Mouse (Mus musculus) forelimb bud, embryonic 11.5 days (tissue): ENCODE measurements around the gene Nol9.

Experiments
- DNase-seq: peaks from one replicate; pipeline ENCODE4 v3.0.0-alpha.2; 2012; ENCODE audit warnings: low read depth, low spot score

Gene Nol9

DNA sequence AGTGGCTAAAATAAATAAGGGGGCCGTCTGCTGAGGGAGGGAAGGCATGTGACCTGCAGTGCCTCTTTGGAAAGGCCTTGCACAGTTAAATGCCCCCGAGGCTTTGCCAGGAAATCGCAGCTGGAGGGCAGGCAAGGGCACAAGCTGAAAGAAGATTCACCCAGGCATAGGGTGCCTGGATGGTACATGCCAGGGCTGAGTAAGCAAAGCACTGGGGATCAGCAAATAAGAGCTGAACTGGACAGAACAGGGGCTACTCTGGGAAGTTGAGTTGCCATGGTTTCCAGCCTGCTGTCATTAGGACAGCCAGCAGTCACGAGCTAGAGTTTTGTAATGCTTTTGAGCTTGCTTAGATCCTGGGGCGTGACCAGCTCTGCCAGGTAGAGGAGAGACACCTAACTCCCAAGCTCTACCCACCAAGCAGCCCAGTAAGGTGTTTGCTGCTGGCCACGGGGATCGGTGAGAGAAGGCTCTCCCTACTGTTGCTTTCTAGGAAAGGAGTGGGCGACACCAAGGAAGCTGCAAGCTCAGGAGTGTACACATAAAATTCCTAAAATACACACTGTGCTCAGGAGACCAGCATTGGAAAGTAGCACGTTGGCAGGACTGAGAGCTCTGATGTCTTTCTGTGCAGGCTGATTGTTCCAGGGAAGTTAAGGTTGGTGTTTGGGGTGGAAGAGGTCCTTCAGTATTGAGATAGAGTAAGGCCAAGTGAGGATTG is 23.4 kb downstream of the Nol9 start:
- no peak for DNase-seq

DNA sequence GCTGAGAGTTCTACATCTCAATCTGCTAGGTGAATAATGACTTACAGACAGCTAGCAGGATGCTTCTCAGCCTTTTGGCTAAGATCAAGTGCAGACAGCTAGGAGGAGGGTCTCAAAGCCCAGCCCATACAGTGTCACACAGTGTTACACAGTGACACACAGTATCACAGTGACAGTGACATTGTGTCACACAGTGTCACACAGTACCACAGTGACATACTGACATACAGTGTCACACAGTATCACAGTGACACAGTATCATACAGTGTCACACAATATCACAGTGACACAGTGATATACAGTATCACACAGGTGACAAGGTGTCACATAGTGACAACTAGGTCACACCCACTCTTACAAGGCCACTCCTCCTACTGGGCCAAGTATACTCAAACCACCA is 28.2 kb downstream of the Nol9 start:
- no peak for DNase-seq

GRCm38 (mm10) chr4:152068166-152068724 is 29.1 kb downstream of the Nol9 start:
- DNase-seq, result no peak

- DNase-seq, result no peak
Observed at GRCm38 (mm10) chr4:152069245-152069644, 30.1 kb downstream of the Nol9 start.

GRCm38 (mm10) chr4:152070494-152071396 is 31.6 kb downstream of the Nol9 start:
- no peak for DNase-seq

- no peak for DNase-seq
Observed at GRCm38 (mm10) chr4:152072121-152072601, 33.0 kb downstream of the Nol9 start, which contains the start of gene Plekhg5. TSS of gene Plekhg5 (plus strand) at chr4:152072498.

- DNase-seq, result no peak
Observed at GRCm38 (mm10) chr4:152072655-152073054, 33.5 kb downstream of the Nol9 start.

DNA sequence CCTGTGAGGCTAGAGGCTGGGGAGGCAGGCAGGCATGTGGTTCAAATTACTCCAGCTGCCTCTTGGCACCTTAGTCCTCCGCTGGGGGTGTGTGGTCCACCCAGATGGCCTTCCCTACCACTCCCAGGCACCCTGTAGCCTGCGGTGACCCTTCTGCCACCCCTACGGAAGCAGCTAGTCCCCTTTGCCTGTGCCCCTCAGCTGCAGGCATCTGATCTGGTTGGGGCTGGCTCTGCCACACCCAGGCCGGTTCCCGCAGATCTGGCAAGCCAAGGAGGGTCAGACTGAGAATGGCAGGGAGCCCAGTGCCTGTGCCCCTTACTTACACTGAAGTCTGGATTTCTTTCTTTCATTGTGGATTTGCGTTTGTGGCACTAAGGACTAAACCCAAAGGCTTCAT is 34.6 kb downstream of the Nol9 start:
- DNase-seq, result no peak

DNA sequence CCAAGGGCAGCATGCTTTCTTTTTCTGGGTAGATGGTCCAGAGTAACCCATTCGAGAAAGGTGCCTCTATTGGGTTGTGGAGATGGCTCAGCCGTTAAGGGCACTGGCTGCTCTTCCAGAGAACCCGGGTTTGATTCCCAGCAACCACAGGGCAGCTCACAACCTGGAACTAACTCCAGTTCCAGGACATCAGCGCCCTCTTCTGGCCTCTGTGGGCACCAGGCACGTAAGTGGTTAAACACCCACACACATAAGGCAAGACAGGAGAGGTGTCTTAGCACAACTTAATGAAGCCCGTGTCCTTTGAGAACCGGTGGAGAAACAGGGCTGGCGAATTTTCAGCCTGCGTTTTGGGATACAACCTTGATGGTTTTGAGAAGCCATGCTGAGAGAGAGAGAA is 35.4 kb downstream of the Nol9 start:
- no peak for DNase-seq

DNA sequence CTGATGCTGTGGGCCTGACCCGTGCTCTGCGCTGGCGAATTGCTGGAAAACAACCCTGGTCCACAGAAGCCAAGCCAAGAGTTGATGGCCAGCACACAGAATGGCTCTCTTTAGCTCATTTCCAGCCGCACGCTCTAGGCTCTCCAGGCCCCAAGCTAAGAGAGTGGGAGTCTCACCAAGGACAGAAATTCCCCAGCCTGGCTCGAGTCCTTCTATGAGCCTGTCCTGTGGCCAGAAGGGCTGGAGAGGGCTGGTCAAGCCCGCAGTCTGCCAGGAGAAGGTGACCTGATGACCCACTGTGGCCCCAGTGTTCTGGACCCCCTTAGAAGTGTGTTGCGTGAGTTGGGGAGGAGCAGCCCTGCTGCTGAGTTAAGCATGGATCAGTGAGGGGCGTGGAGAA is 38.1 kb downstream of the Nol9 start:
- no peak for DNase-seq

GRCm38 (mm10) chr4:152078105-152078530 is 39.0 kb downstream of the Nol9 start:
- DNase-seq, result no peak

GRCm38 (mm10) chr4:152079261-152079660 is 40.1 kb downstream of the Nol9 start:
- no peak for DNase-seq

- DNase-seq, result no peak
Observed at GRCm38 (mm10) chr4:152079931-152080330, 40.8 kb downstream of the Nol9 start.

DNA sequence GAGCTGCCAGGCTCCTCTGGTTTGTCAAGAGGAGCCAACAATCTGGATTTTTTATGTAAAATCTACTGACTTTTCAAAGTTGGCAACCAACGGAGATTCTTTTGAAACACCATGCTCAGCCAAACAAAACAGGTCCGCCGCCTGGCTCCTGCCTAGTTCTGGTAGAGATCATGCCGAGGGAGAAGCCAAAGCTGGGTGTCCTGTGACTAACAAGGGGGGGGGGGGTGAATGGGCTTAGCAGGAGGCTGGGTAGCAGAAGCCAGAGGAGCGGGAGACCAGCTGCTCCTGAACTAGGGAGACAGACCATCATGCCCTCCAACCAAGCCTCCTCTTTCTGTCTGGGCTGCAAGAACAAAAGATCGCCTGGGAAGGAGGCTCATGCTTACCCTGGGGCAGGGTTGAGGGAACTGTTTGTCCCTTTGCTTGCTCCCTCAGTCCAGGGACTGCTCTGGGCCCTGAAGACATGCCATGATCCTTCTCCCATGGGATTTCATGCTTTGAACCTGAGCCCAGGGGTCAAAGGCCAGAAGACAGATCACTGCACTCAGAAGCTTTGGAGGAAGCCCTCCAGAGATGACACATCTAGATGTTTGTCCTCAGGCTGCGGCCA is 44.6 kb downstream of the Nol9 start:
- DNase-seq, result no peak

GRCm38 (mm10) chr4:152084616-152085015 is 45.5 kb downstream of the Nol9 start:
- DNase-seq, result no peak

- DNase-seq, result no peak
Observed at GRCm38 (mm10) chr4:152086505-152087210, 47.5 kb downstream of the Nol9 start.

- no peak for DNase-seq
Observed at GRCm38 (mm10) chr4:152087211-152088081, 48.3 kb downstream of the Nol9 start.

- no peak for DNase-seq
Observed at GRCm38 (mm10) chr4:152088133-152088532, 49.0 kb downstream of the Nol9 start.

GRCm38 (mm10) chr4:152088556-152089120 is 49.5 kb downstream of the Nol9 start:
- DNase-seq, result no peak

DNA sequence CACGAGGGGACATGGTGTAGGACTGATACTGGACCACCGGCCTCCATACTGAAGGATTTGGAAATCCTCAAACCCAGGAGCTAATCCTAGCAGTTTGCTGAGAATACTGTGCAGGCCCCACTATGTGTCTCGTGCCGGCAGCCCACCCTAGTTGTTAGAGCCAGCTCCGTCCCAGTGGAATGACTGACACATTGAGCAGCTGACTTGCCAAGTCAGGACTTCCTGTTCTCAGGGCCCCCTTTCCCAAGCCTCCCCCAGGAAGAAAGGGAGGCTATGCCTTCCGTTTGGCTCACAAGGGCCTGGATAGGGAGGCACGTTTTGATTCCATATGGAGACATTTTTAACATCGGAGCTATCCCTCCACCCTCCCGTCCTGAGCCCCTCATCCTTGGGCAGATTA is 51.1 kb downstream of the Nol9 start:
- DNase-seq, result no peak
